Mouse (Mus musculus) CH12.LX (cell line): ENCODE data around the gene Prepl. TPM values are rescaled to one million over a fixed set of nuclear protein-coding genes. Genes with fewer than 3 reads are reported as not detected.

Experiments used
- DNase-seq: peaks from one replicate; pipeline ENCODE4 v3.0.0-alpha.2; 2013; ENCODE audit errors: extremely low read depth
- H3K27ac ChIP-seq: 2 replicates; pipeline ENCODE4 v1.5.1; 2012; ENCODE audit warnings: low read depth, mild to moderate bottlenecking, control low read depth, moderate library complexity; ENCODE audit not compliant: insufficient read depth
- H3K27me3 ChIP-seq: replicated peaks from 2 replicates; pipeline ENCODE3; 2012; ENCODE audit warnings: inconsistent platforms
- H3K36me3 ChIP-seq, 2 experiments: replicated peaks in 1 of 2; 2 replicates each; pipeline versions ENCODE3 to v1.6.1; 2012; ENCODE audit warnings: inconsistent platforms in 1 of 2, low read length in 1 of 2, mild to moderate bottlenecking in 1 of 2, mixed read lengths in 1 of 2, moderate library complexity in 1 of 2; ENCODE audit not compliant: control insufficient read depth in 1 of 2, insufficient read depth in 1 of 2
- H3K4me1 ChIP-seq, 2 experiments: 2 replicates each; pipeline ENCODE4 v1.6.1; 2012; ENCODE audit warnings: inconsistent platforms in 1 of 2, moderate library complexity in 1 of 2; ENCODE audit not compliant: insufficient read depth in 2 of 2, control insufficient read depth in 1 of 2
- H3K4me2 ChIP-seq: 2 replicates; pipeline ENCODE4 v1.6.1; 2012; ENCODE audit warnings: low read depth, mild to moderate bottlenecking, control low read depth; ENCODE audit not compliant: poor library complexity, insufficient read depth, severe bottlenecking
- H3K4me3 ChIP-seq, 3 experiments: fragments of 150-350 bp in 1 of 3; sonication (generic) in 1 of 3; replicated peaks in 1 of 3; 2 replicates each; pipeline versions ENCODE3 to v1.5.1; 2011 to 2012; ENCODE audit warnings: low read depth in 2 of 3, low read length in 2 of 3, mild to moderate bottlenecking in 2 of 3, moderate library complexity in 2 of 3, control low read depth in 1 of 3, improper control_type of control experiment in 1 of 3, inconsistent platforms in 1 of 3, mixed read lengths in 1 of 3; ENCODE audit not compliant: poor library complexity in 1 of 3
- H3K79me2 ChIP-seq: replicated peaks from 2 replicates; pipeline ENCODE4 v1.6.1; 2012; ENCODE audit warnings: mild to moderate bottlenecking, moderate library complexity; ENCODE audit not compliant: control insufficient read depth, poor library complexity, insufficient read depth, severe bottlenecking; ENCODE audit errors: extremely low read depth
- H3K9ac ChIP-seq: 2 replicates; pipeline ENCODE4 v1.6.1; 2012; ENCODE audit warnings: low read depth, mild to moderate bottlenecking, control low read depth, moderate library complexity; ENCODE audit not compliant: insufficient read depth
- H3K9me3 ChIP-seq: replicated peaks from 2 replicates; pipeline ENCODE3; 2012; ENCODE audit warnings: low read length, inconsistent platforms, mixed read lengths
- BHLHE40 ChIP-seq: IDR thresholded peaks from 2 replicates; pipeline ENCODE4 v1.6.1; 2011; ENCODE audit warnings: mild to moderate bottlenecking, low read depth, low read length, improper control_type of control experiment
- CHD1 ChIP-seq: IDR thresholded peaks from 2 replicates; pipeline ENCODE4 v1.6.1; 2012; ENCODE audit warnings: low read depth, low read length, improper control_type of control experiment, inconsistent platforms
- CHD2 ChIP-seq: IDR thresholded peaks from 2 replicates; pipeline ENCODE4 v1.6.1; 2011; ENCODE audit warnings: low read length, improper control_type of control experiment
- CTCF ChIP-seq, 2 experiments: IDR thresholded peaks in 1 of 2; conservative IDR thresholded peaks in 1 of 2; 2 replicates each; pipeline ENCODE4 v1.5.1; 2011 to 2012; ENCODE audit warnings: low read depth in 2 of 2, low read length in 2 of 2, improper control_type of control experiment in 1 of 2, inconsistent platforms in 1 of 2, mild to moderate bottlenecking in 1 of 2, moderate library complexity in 1 of 2
- E2F4 ChIP-seq: IDR thresholded peaks from 2 replicates; pipeline ENCODE4 v1.6.1; 2011; ENCODE audit warnings: low read depth, low read length, improper control_type of control experiment; ENCODE audit not compliant: insufficient replicate concordance
- EP300 ChIP-seq: IDR thresholded peaks from 2 replicates; pipeline ENCODE4 v1.6.1; 2011; ENCODE audit warnings: low read length, improper control_type of control experiment
- ETS1 ChIP-seq: conservative IDR thresholded peaks from 2 replicates; pipeline ENCODE4 v1.6.1; 2012; ENCODE audit warnings: low read depth, mild to moderate bottlenecking, inconsistent platforms, low read length, improper control_type of control experiment, moderate library complexity
- GABPA ChIP-seq: IDR thresholded peaks from 2 replicates; pipeline ENCODE4 v1.6.1; 2012; ENCODE audit warnings: low read depth, low read length, improper control_type of control experiment, inconsistent platforms; ENCODE audit not compliant: insufficient replicate concordance
- HCFC1 ChIP-seq: IDR thresholded peaks from 2 replicates; pipeline ENCODE4 v1.6.1; 2012; ENCODE audit warnings: low read depth, mild to moderate bottlenecking, inconsistent platforms, low read length, improper control_type of control experiment
- IRF4 ChIP-seq: IDR thresholded peaks from 2 replicates; pipeline ENCODE4 v1.6.1; 2014; ENCODE audit warnings: low read depth, mild to moderate bottlenecking, inconsistent platforms, low read length, improper control_type of control experiment
- JUN ChIP-seq: IDR thresholded peaks from 2 replicates; pipeline ENCODE4 v1.6.1; 2011; ENCODE audit warnings: low read depth, mild to moderate bottlenecking, low read length, improper control_type of control experiment, moderate library complexity; ENCODE audit not compliant: insufficient read depth
- KAT2A ChIP-seq: IDR thresholded peaks from 2 replicates; pipeline ENCODE4 v1.6.1; 2012; ENCODE audit warnings: low read length, improper control_type of control experiment, inconsistent platforms; ENCODE audit not compliant: insufficient replicate concordance
- MAX ChIP-seq: IDR thresholded peaks from 2 replicates; pipeline ENCODE4 v1.6.1; 2011; ENCODE audit warnings: low read length, improper control_type of control experiment
- NRF1 ChIP-seq: IDR thresholded peaks from 2 replicates; pipeline ENCODE4 v1.6.1; 2014; ENCODE audit warnings: low read depth, mild to moderate bottlenecking, inconsistent platforms, low read length, improper control_type of control experiment, moderate library complexity
- PAX5 ChIP-seq: IDR thresholded peaks from 2 replicates; pipeline ENCODE4 v1.6.1; 2012; ENCODE audit warnings: low read length, inconsistent platforms, mixed read lengths
- POLR2A ChIP-seq: IDR thresholded peaks from 2 replicates; pipeline ENCODE4 v1.6.1; 2011; ENCODE audit warnings: low read depth, mild to moderate bottlenecking, improper control_type of control experiment, low read length
- RAD21 ChIP-seq: IDR thresholded peaks from 2 replicates; pipeline ENCODE4 v1.6.1; 2011; ENCODE audit warnings: low read depth, mild to moderate bottlenecking, low read length, improper control_type of control experiment, moderate library complexity
- RCOR1 ChIP-seq: conservative IDR thresholded peaks from 2 replicates; pipeline ENCODE4 v1.6.1; 2012; ENCODE audit warnings: low read depth, mild to moderate bottlenecking, inconsistent platforms, low read length, improper control_type of control experiment
- SIN3A ChIP-seq: IDR thresholded peaks from 2 replicates; pipeline ENCODE4 v1.6.1; 2012; ENCODE audit warnings: low read length, improper control_type of control experiment, inconsistent platforms
- SMC3 ChIP-seq: IDR thresholded peaks from 2 replicates; pipeline ENCODE4 v1.6.1; 2011; ENCODE audit warnings: low read depth, low read length, improper control_type of control experiment
- TBP ChIP-seq: conservative IDR thresholded peaks from 2 replicates; pipeline ENCODE4 v1.6.1; 2011; ENCODE audit warnings: low read depth, low read length, improper control_type of control experiment
- TCF12 ChIP-seq: IDR thresholded peaks from 2 replicates; pipeline ENCODE4 v1.6.1; 2014; ENCODE audit warnings: low read depth, mild to moderate bottlenecking, inconsistent platforms, low read length, improper control_type of control experiment
- UBTF ChIP-seq: IDR thresholded peaks from 2 replicates; pipeline ENCODE4 v1.6.1; 2012; ENCODE audit warnings: low read depth, mild to moderate bottlenecking, inconsistent platforms, low read length, improper control_type of control experiment, moderate library complexity
- USF1 ChIP-seq: IDR thresholded peaks from 2 replicates; pipeline ENCODE4 v1.6.1; 2014; ENCODE audit warnings: low read depth, mild to moderate bottlenecking, inconsistent platforms, low read length, improper control_type of control experiment
- USF2 ChIP-seq: conservative IDR thresholded peaks from 2 replicates; pipeline ENCODE4 v1.6.1; 2011; ENCODE audit warnings: low read depth, low read length, improper control_type of control experiment
- ZKSCAN1 ChIP-seq: IDR thresholded peaks from 2 replicates; pipeline ENCODE4 v1.6.1; 2012; ENCODE audit warnings: low read depth, inconsistent platforms, low read length, improper control_type of control experiment, borderline replicate concordance
- ZMIZ1 ChIP-seq: IDR thresholded peaks from 2 replicates; pipeline ENCODE4 v1.6.1; 2012; ENCODE audit warnings: low read depth, mild to moderate bottlenecking, inconsistent platforms, low read length, improper control_type of control experiment
- ZNF384 ChIP-seq: IDR thresholded peaks from 2 replicates; pipeline ENCODE4 v1.6.1; 2012; ENCODE audit warnings: low read depth, low read length, improper control_type of control experiment, inconsistent platforms
- dilution Hi-C: fragments of 300-500 bp; cut with MboI; formaldehyde crosslinking; loops from 2 replicates; pipeline ENCODE4 v1.14.3; 2020; ENCODE audit warnings: low sequenced_read_pairs; ENCODE audit not compliant: extremely low pct_unique_long_range_greater_than_20kb, extremely low pct_ligation_motif_present
- in situ Hi-C: fragments of 300-500 bp; cut with MboI; formaldehyde crosslinking; loops from 3 replicates; pipeline ENCODE4 v1.14.3; 2019; ENCODE audit warnings: low sequenced_read_pairs, low pct_ligation_motif_present, low pct_unique_long_range_greater_than_20kb, mixed read lengths
- polyA plus RNA-seq: library from polyadenylated mRNA; unstranded; fragments of >175 nt; gene quantifications from 2 replicates; pipeline ENCODE4 v1.2.1, GENCODE M21; 2012; ENCODE audit warnings: low read depth; ENCODE audit not compliant: insufficient read length
- total RNA-seq, 2 experiments: library from RNA; depleted of rRNA; stranded (reverse); fragments of 300-350 nt in 1 of 2; fragments of >200 nt in 1 of 2; gene quantifications; 2 replicates each; pipeline ENCODE4 v1.2.3; 2012 to 2014

Prepl gene
- total and polyA plus RNA-seq, 3 experiments: 7.0 to 22.9 (median 8.5) TPM

DNA sequence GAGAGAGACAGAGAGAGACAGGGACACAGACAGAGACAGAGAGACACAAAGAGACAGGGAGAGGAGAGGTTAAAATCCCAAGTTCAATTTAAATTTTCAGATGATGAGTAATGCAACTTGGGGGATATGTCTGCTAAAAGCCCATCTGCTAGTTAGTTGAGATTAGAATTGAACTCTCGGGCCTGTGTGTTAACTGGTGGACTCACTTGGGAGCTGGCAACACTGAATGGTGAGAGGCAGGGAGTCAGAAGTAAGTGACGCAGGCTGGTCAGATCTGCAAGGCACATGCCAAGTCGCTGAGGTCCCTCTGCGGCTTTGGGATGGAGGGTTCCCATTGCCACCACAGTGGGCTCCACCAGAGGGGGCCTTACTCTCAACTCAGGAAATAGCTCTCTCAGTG lies 51.7 kb downstream of the Prepl start:
- Histone ChIP-seq H3K36me3 (no peaks in the 10 kb centered on the region), H3K4me2 (no peak overlapping the region), H3K79me2 (no peaks in the 10 kb centered on the region), H3K27ac (no peak overlapping the region), H3K4me3 (no peak overlapping the region), H3K27me3 (no peaks in the 10 kb centered on the region), H3K9ac (no peak overlapping the region), H3K9me3 (no peaks in the 10 kb centered on the region), H3K4me1 (peaks cover 0 to 6% of the 10 kb centered on the region in 2 experiments; a peak in 1 of 4 replicates)
- no peak for DNase-seq
- TF ChIP-seq EP300 (no peak), USF2 (no peak), GABPA (no peak), CHD2 (no peak), TBP (no peak), RCOR1 (no peak), ZKSCAN1 (no peak), BHLHE40 (no peak), ETS1 (no peak), SMC3 (no peak), SIN3A (no peak)
- dilution Hi-C loops: no loop called here
- in situ Hi-C loops: no loop called here

GRCm38 (mm10) chr17:85037855-85038254 lies 52.2 kb downstream of the Prepl start:
- Histone ChIP-seq H3K9me3 (no peaks in the 10 kb centered on the region), H3K4me3 (no peak overlapping the region), H3K27ac (no peak overlapping the region), H3K79me2 (no peaks in the 10 kb centered on the region), H3K9ac (no peak overlapping the region), H3K4me1 (peaks cover 0 to 6% of the 10 kb centered on the region in 2 experiments; a peak in 1 of 4 replicates), H3K27me3 (no peaks in the 10 kb centered on the region), H3K4me2 (no peak overlapping the region), H3K36me3 (no peaks in the 10 kb centered on the region)
- TF ChIP-seq HCFC1 (no peak), MAX (no peak), GABPA (no peak), UBTF (no peak), ZNF384 (no peak), RAD21 (no peak), NRF1 (no peak), POLR2A (no peak), PAX5 (no peak), CTCF (conservative IDR thresholded peaks at IDR 0.05 in 1 of 2, IDR thresholded peaks at IDR 0.05 in 1 of 2; ENCODE audit: low read depth in 2 of 2, low read length in 2 of 2) (no peak), CHD1 (no peak), JUN (no peak), ZMIZ1 (no peak), CHD2 (no peak), E2F4 (no peak), KAT2A (no peak), RCOR1 (no peak), TCF12 (no peak), IRF4 (no peak), USF1 (no peak)
- in situ Hi-C loops: no loop called here
- dilution Hi-C loops: no loop called here
- DNase-seq: no peak
